Mouse (Mus musculus): ENCODE measurements around the gene Dab1. TPM values are rescaled to one million over a fixed set of nuclear protein-coding genes. Genes with fewer than 3 reads are reported as not detected.

Dab1 gene
- polyA plus RNA-seq, 1 experiment = 0.42 TPM

GRCm38 (mm10) chr4:104668061-104668460 lies 1048.9 kb downstream of the Dab1 start:
- no peak for DNase-seq (ENCODE audit: low read depth)

GRCm38 (mm10) chr4:104669406-104669805 lies 1050.2 kb downstream of the Dab1 start:
- no peak for DNase-seq (ENCODE audit: low read depth)

GRCm38 (mm10) chr4:104670741-104671140 lies 1051.6 kb downstream of the Dab1 start:
- no peak for DNase-seq (ENCODE audit: low read depth)

GRCm38 (mm10) chr4:104673317-104673716 lies 1054.2 kb downstream of the Dab1 start:
- DNase-seq (ENCODE audit: low read depth) = no peak

- no peak for DNase-seq (ENCODE audit: low read depth)
These were observed 1055.5 kb downstream of the Dab1 start for GRCm38 (mm10) chr4:104674706-104675105.

- no peak for DNase-seq (ENCODE audit: low read depth)
These were observed 1059.1 kb downstream of the Dab1 start for GRCm38 (mm10) chr4:104678234-104678633.

GRCm38 (mm10) chr4:104680475-104680874 lies 1061.3 kb downstream of the Dab1 start:
- no peak for DNase-seq (ENCODE audit: low read depth)

GRCm38 (mm10) chr4:104686137-104686809 lies 1067.1 kb downstream of the Dab1 start:
- DNase-seq (ENCODE audit: low read depth) = no peak

- DNase-seq (ENCODE audit: low read depth) = no peak
These were observed 1069.9 kb downstream of the Dab1 start for GRCm38 (mm10) chr4:104689047-104689446.

- DNase-seq (ENCODE audit: low read depth) = no peak
These were observed 1071.9 kb downstream of the Dab1 start for GRCm38 (mm10) chr4:104691026-104691425.

- no peak for DNase-seq (ENCODE audit: low read depth)
These were observed 1075.0 kb downstream of the Dab1 start for GRCm38 (mm10) chr4:104694188-104694587.

GRCm38 (mm10) chr4:104696522-104696921 lies 1077.4 kb downstream of the Dab1 start:
- DNase-seq (ENCODE audit: low read depth) = no peak

- DNase-seq (ENCODE audit: low read depth) = no peak
These were observed 1078.5 kb downstream of the Dab1 start for GRCm38 (mm10) chr4:104697703-104698102.

GRCm38 (mm10) chr4:104705664-104706645 lies 1086.8 kb downstream of the Dab1 start:
- DNase-seq (ENCODE audit: low read depth) = no peak

- no peak for DNase-seq (ENCODE audit: low read depth)
These were observed 1093.4 kb downstream of the Dab1 start for GRCm38 (mm10) chr4:104712338-104713083.

GRCm38 (mm10) chr4:104714925-104715519 lies 1095.9 kb downstream of the Dab1 start:
- no peak for DNase-seq (ENCODE audit: low read depth)

GRCm38 (mm10) chr4:104715857-104716256 lies 1096.7 kb downstream of the Dab1 start:
- no peak for DNase-seq (ENCODE audit: low read depth)

- peak; percentile 38 for DNase-seq (ENCODE audit: low read depth)
These were observed 1097.3 kb downstream of the Dab1 start for GRCm38 (mm10) chr4:104716506-104716905.

GRCm38 (mm10) chr4:104718973-104719795 lies 1100.0 kb downstream of the Dab1 start:
- no peak for DNase-seq (ENCODE audit: low read depth)

- DNase-seq (ENCODE audit: low read depth) = no peak
These were observed 1104.4 kb downstream of the Dab1 start for GRCm38 (mm10) chr4:104723527-104724045.
